Mouse (Mus musculus): Measurements from ENCODE around the gene Adap1. TPM values are rescaled to one million over a fixed set of nuclear protein-coding genes. Genes with fewer than 3 reads are reported as not detected.

Adap1 gene
- polyA plus RNA-seq, 1 experiment from 2014 or later = 3.3 TPM

- peaks cover 26% of the 10 kb centered on the region for H3K36me3 ChIP-seq
- 74% methylated on average over 16 of the region's 16 CpGs for WGBS (ENCODE audit: insufficient replicate concordance)
- H3K9me3 ChIP-seq (replicated peaks) = no peaks in the 10 kb centered on the region
- no peak overlapping the region for H3K27ac ChIP-seq
- H3K4me3 ChIP-seq (replicated peaks) = no peak overlapping the region
- peaks cover 15% of the 10 kb centered on the region for H3K4me1 ChIP-seq (replicated peaks)
- H3K27me3 ChIP-seq = no peaks in the 10 kb centered on the region
- no peak overlapping the region for H3K4me2 ChIP-seq
- ATAC-seq (ENCODE audit: low read depth) (no peak), DNase-seq (no peak)
- no peak overlapping the region for H3K9ac ChIP-seq
Measured at GRCm38 (mm10) chr5:139333301-139334013, 8.0 kb upstream of the Adap1 start.

- DNase-seq (no peak), ATAC-seq (ENCODE audit: low read depth) (peak; percentile 56)
- Histone ChIP-seq H3K9me3 (replicated peaks) (no peaks in the 10 kb centered on the region), H3K9ac (0 out of 2 replicates have a peak overlapping the region, but pooled peaks have one; percentile 13), H3K4me1 (replicated peaks) (peaks cover 15% of the 10 kb centered on the region), H3K4me2 (no peak overlapping the region), H3K36me3 (peaks cover 19% of the 10 kb centered on the region), H3K27ac (peak overlapping the region; percentile 59), H3K4me3 (replicated peaks) (no peak overlapping the region), H3K27me3 (no peaks in the 10 kb centered on the region)
- WGBS (ENCODE audit: insufficient replicate concordance) = 70% methylated on average over 8 of the region's 8 CpGs
Measured at GRCm38 (mm10) chr5:139332590-139333272, 7.3 kb upstream of the Adap1 start.

- H3K36me3 ChIP-seq = peaks cover 11% of the 10 kb centered on the region
- peaks cover 24% of the 10 kb centered on the region for H3K4me1 ChIP-seq (replicated peaks)
- H3K9me3 ChIP-seq (replicated peaks) = no peaks in the 10 kb centered on the region
- no peak for ATAC-seq (ENCODE audit: low read depth)
- no peaks in the 10 kb centered on the region for H3K27me3 ChIP-seq
- 18% methylated on average over 8 of the region's 8 CpGs for WGBS (ENCODE audit: insufficient replicate concordance)
- no peak overlapping the region for H3K27ac ChIP-seq
- H3K4me3 ChIP-seq (replicated peaks) = no peak overlapping the region
- no peak overlapping the region for H3K4me2 ChIP-seq
- peak; percentile 61 for DNase-seq
- 0 out of 2 replicates have a peak overlapping the region, but pooled peaks have one; percentile 13 for H3K9ac ChIP-seq
Measured at GRCm38 (mm10) chr5:139331742-139332141, 6.3 kb upstream of the Adap1 start.

GRCm38 (mm10) chr5:139330766-139331165 is 5.3 kb upstream of the Adap1 start:
- no peak for ATAC-seq (ENCODE audit: low read depth)
- H3K27ac ChIP-seq = no peak overlapping the region
- WGBS (ENCODE audit: insufficient replicate concordance) = 67% methylated on average over 7 of the region's 7 CpGs
- no peak overlapping the region for H3K4me2 ChIP-seq
- H3K36me3 ChIP-seq = peaks cover 3% of the 10 kb centered on the region; the same call in 1 of the 2 replicates
- no peak for DNase-seq
- no peak overlapping the region for H3K4me3 ChIP-seq (replicated peaks)
- peaks cover 31% of the 10 kb centered on the region for H3K4me1 ChIP-seq (replicated peaks)
- no peaks in the 10 kb centered on the region for H3K9me3 ChIP-seq (replicated peaks)
- no peak overlapping the region for H3K9ac ChIP-seq
- H3K27me3 ChIP-seq = peaks cover 6% of the 10 kb centered on the region; the same call in 1 of the 2 replicates

GRCm38 (mm10) chr5:139327634-139328020 is 2.2 kb upstream of the Adap1 start:
- peaks cover 54% of the 10 kb centered on the region for H3K4me1 ChIP-seq (replicated peaks)
- H3K27me3 ChIP-seq = peaks cover 29% of the 10 kb centered on the region
- H3K4me2 ChIP-seq = no peak overlapping the region
- no peak overlapping the region; the same call in 1 of the 2 replicates for H3K27ac ChIP-seq
- 18% methylated on average over 7 of the region's 7 CpGs for WGBS (ENCODE audit: insufficient replicate concordance)
- no peaks in the 10 kb centered on the region for H3K9me3 ChIP-seq (replicated peaks)
- no peaks in the 10 kb centered on the region for H3K36me3 ChIP-seq
- no peak overlapping the region for H3K9ac ChIP-seq
- H3K4me3 ChIP-seq (replicated peaks) = no peak overlapping the region
- ATAC-seq (ENCODE audit: low read depth) = no peak
- no peak for DNase-seq

- 50% methylated on average over 7 of the region's 7 CpGs for WGBS (ENCODE audit: insufficient replicate concordance)
Measured at GRCm38 (mm10) chr5:139326986-139327633, 1.7 kb upstream of the Adap1 start.

GRCm38 (mm10) chr5:139326111-139326696 is 782 bp upstream of the Adap1 start:
- Histone ChIP-seq H3K9ac (no peak overlapping the region), H3K4me1 (replicated peaks) (peaks cover 45% of the 10 kb centered on the region), H3K9me3 (replicated peaks) (no peaks in the 10 kb centered on the region), H3K4me2 (peak overlapping the region; percentile 96; the same call in 1 of the 2 replicates), H3K36me3 (no peaks in the 10 kb centered on the region), H3K27ac (no peak overlapping the region), H3K4me3 (replicated peaks) (no peak overlapping the region), H3K27me3 (peaks cover 29% of the 10 kb centered on the region)
- 47% methylated on average over 13 of the region's 13 CpGs for WGBS (ENCODE audit: insufficient replicate concordance)
- no peak for ATAC-seq (ENCODE audit: low read depth)
- no peak for DNase-seq

More at GRCm38 (mm10) chr5:139326986-139327633, 1.7 kb upstream of the Adap1 start:
- ATAC-seq (ENCODE audit: low read depth) (no peak), DNase-seq (no peak)
- Histone ChIP-seq H3K9me3 (replicated peaks) (no peaks in the 10 kb centered on the region), H3K4me1 (replicated peaks) (peaks cover 49% of the 10 kb centered on the region), H3K4me3 (replicated peaks) (no peak overlapping the region), H3K36me3 (no peaks in the 10 kb centered on the region), H3K27ac (no peak overlapping the region; the same call in 1 of the 2 replicates), H3K4me2 (no peak overlapping the region), H3K27me3 (peaks cover 29% of the 10 kb centered on the region), H3K9ac (no peak overlapping the region)

GRCm38 (mm10) chr5:139324691-139325394 is 579 bp downstream of the Adap1 start:
- WGBS (ENCODE audit: insufficient replicate concordance) = 1% methylated on average over 54 of the region's 62 CpGs
- Histone ChIP-seq H3K4me1 (replicated peaks) (peaks cover 45% of the 10 kb centered on the region), H3K9ac (peak overlapping the region; percentile 77), H3K4me3 (replicated peaks) (peak overlapping the region; percentile 70), H3K27ac (peak overlapping the region; percentile 61), H3K4me2 (peak overlapping the region; percentile 96), H3K9me3 (replicated peaks) (no peaks in the 10 kb centered on the region), H3K36me3 (no peaks in the 10 kb centered on the region), H3K27me3 (peaks cover 29% of the 10 kb centered on the region)
- ATAC-seq (ENCODE audit: low read depth) (peak; percentile 24), DNase-seq (no peak)

GRCm38 (mm10) chr5:139324045-139324491 is 1.4 kb downstream of the Adap1 start:
- H3K36me3 ChIP-seq = no peaks in the 10 kb centered on the region
- peaks cover 29% of the 10 kb centered on the region for H3K27me3 ChIP-seq
- WGBS (ENCODE audit: insufficient replicate concordance) = 60% methylated on average over 5 of the region's 5 CpGs
- peaks cover 45% of the 10 kb centered on the region for H3K4me1 ChIP-seq (replicated peaks)
- peak overlapping the region; percentile 77 for H3K9ac ChIP-seq
- ATAC-seq (ENCODE audit: low read depth) (no peak), DNase-seq (no peak)
- H3K27ac ChIP-seq = peak overlapping the region; percentile 29; the same call in 1 of the 2 replicates
- peak overlapping the region; percentile 96 for H3K4me2 ChIP-seq
- H3K9me3 ChIP-seq (replicated peaks) = no peaks in the 10 kb centered on the region
- peak overlapping the region; percentile 70; the same call in 1 of the 2 replicates for H3K4me3 ChIP-seq (replicated peaks)

- H3K27me3 ChIP-seq = peaks cover 29% of the 10 kb centered on the region
- no peaks in the 10 kb centered on the region for H3K9me3 ChIP-seq (replicated peaks)
- DNase-seq (no peak), ATAC-seq (ENCODE audit: low read depth) (no peak)
- peaks cover 47% of the 10 kb centered on the region for H3K4me1 ChIP-seq (replicated peaks)
- no peaks in the 10 kb centered on the region for H3K36me3 ChIP-seq
- H3K4me2 ChIP-seq = peak overlapping the region; percentile 96
- peak overlapping the region; percentile 77; the same call in 1 of the 2 replicates for H3K9ac ChIP-seq
- WGBS (ENCODE audit: insufficient replicate concordance) = 72% methylated on average over 9 of the region's 9 CpGs
- H3K27ac ChIP-seq = 0 out of 2 replicates have a peak overlapping the region, but pooled peaks have one; percentile 29
- H3K4me3 ChIP-seq (replicated peaks) = 0 out of 2 replicates have a peak overlapping the region, but pooled peaks have one; percentile 70
Measured at GRCm38 (mm10) chr5:139323260-139323924, 2.0 kb downstream of the Adap1 start.
